Mouse (Mus musculus) heart, adult 11 months (tissue): Measurements from ENCODE around the gene Spns2.

ENCODE experiments used
- DNase-seq: peaks from one replicate; pipeline ENCODE4 v3.0.0; 2022

The Spns2 gene

DNA sequence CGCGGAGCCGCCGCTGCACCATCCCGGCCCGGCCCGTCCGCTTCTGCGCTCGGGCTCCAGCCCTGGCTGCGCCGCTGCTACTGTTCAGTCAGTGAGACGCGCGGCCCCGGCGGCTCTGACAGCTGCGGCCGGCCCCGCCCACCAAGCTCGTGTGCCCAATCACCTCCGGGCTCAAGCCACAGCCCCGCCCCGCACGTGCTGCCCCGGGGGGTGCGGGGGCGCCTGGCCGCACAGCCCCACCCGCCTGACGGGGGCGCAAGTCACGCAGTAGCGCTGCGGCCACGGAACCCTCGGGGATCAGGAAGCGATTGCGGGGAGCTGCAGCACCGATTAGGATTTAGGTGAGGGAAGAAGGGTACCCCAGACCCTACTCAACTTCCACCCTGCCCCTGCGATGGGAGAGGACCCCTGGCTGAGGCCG is at the start of gene Spns2:
Gene Spns2, minus strand, starts transcription at position 24 of the 421 bp plus-strand sequence.
- DNase-seq = peak; percentile 100

GRCm38 (mm10) chr11:72538811-72539210 is 49.1 kb upstream of the Spns2 start:
- peak; percentile 90 for DNase-seq

GRCm38 (mm10) chr11:72538037-72538755 is 48.5 kb upstream of the Spns2 start:
- peak; percentile 98 for DNase-seq

GRCm38 (mm10) chr11:72537503-72537902 is 47.8 kb upstream of the Spns2 start:
- peak; percentile 73 for DNase-seq

DNA sequence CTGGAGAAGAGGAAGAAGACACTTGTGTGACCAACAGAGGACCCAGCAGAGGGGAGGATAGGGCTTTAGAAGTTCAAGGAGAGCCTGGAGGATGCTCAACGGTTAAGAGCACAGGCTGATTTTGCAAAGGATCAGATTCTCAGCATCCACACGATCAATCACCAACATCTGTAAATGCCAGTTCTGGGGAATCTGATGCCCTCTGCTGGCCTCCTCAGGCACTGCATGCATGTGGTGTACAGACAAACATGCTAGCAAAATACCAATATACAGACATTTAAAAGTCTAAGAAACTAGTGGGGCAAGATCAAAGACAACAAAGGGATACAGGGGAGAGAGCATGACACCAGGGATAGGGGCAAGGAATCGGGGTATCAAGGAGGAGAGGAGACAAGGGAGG is 45.8 kb upstream of the Spns2 start:
- no peak for DNase-seq

GRCm38 (mm10) chr11:72532890-72533289 is 43.2 kb upstream of the Spns2 start:
- peak; percentile 90 for DNase-seq

- DNase-seq = no peak
Measured at GRCm38 (mm10) chr11:72531632-72532031, 41.9 kb upstream of the Spns2 start.

DNA sequence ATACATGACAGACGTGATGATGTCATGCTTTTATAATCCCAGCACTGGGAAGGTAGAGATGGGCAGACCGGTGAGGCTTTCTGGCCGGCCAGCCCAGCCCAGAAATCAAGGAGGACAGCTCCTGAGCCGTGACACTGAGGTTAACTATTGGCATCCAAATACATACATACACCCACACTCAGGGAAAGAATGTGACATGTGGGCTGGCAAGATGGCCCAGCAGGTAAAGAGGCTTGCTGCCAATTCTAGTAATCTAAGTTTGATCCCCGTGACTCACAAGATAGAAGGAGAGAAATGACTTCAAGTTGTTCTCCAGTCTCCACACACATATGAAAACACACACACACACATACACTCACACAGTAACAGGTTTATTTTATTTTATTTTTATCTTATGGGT is 41.4 kb upstream of the Spns2 start:
- no peak for DNase-seq

GRCm38 (mm10) chr11:72526190-72526589 is 36.5 kb upstream of the Spns2 start:
- peak; percentile 97 for DNase-seq

DNA sequence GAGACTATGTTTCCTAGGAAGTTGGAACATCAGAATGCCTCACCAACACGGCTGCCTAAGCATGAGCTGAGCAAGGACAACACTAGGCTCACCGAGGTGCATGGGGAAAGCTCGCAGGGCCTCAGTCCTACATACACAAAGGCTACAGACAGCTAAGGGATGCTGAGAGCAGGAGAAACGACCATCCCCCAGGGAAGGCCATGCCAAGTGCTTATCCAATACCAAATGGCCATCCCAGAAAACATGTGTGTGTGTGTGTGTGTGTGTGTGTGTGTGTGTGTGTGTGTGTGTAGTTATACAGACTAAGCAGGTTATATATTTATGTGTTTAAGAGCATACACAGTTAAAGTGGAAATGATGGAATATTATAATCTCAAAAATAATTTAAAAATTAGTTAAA is 34.0 kb upstream of the Spns2 start:
- DNase-seq = no peak

GRCm38 (mm10) chr11:72522616-72523041 is 32.9 kb upstream of the Spns2 start:
- peak; percentile 97 for DNase-seq

- peak; percentile 97 for DNase-seq
Measured at GRCm38 (mm10) chr11:72521598-72522541, 32.2 kb upstream of the Spns2 start.

GRCm38 (mm10) chr11:72519895-72520294 is 30.2 kb upstream of the Spns2 start:
- no peak for DNase-seq

- peak; percentile 95 for DNase-seq
Measured at GRCm38 (mm10) chr11:72519189-72519588, 29.5 kb upstream of the Spns2 start.

DNA sequence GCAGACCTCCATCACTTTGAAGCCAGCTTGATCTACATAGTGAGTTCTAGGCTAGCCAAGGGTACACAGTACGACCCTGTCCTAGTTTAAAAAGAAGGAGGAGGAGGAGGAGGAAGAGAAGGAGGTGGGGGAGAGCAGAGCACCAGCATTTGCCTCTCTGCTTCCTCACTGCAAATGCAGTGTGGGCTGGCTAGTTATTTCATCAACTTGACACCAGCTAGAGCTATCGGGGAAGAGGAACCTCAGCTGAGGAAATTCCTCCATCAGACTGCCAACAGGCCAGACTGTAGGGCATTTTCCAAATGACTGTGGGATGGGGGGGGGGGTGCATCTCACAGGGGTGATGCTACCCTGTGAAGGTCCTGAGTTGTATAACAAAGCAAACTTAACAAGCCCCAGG is 28.7 kb upstream of the Spns2 start:
- no peak for DNase-seq

DNA sequence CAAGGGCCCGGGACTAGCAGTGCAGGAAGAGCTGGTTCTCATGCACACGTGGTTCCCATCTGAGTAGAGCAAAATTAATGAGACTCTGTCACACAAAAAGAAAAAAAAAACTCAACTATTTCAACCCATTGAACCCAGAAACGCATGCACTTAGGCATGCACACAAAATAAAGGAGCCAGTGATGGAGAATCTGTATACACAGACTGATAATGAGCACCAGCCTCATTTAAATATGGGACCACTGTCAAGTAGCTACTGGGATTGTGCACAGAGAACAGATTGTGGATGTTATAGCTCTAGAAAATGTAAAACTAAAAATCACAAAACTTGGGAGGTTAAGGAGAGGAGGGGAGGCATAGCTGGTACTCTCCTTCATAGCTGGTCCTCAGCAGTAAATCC is 25.3 kb upstream of the Spns2 start:
- DNase-seq = no peak

- DNase-seq = no peak
Measured at GRCm38 (mm10) chr11:72508651-72509050, 18.9 kb upstream of the Spns2 start.

- no peak for DNase-seq
Measured at GRCm38 (mm10) chr11:72507651-72508050, 17.9 kb upstream of the Spns2 start.

DNA sequence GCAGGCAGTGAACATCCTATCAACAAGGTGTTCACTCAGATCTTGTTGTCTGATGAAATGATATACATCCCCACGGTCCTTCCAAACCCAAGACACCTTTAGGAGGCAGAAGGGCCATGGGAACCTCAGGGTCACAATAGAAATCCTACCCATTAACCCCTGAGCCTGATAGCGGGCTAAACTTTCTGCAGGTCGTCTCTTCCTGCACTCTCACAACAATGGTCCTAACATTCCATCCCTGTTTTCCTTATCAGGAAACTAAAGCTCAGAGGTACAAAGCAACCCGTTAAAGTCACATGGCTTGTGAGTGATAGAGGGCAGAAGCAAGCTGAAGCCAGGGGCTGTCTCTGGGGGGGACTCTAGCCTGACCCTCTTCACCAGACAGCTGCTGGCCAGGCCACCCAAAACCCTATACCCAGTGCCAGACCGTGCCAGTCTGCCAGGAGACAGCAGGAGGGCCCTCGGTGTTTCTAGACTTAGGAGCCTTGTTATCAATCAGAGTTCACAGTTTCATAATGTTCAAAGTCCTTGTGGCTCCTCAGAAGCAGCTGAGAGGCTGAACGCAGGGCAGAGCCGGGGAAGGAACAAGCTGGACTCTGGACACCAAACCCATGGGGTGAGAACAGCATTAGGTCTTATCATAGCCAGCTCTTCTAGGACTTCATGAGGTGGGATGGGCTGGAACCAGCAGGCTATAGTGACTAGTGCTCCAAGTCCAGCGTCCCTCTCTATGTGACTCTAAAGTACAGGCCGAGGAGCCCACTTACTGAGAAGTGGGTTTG is 14.5 kb upstream of the Spns2 start:
- DNase-seq = no peak

- DNase-seq = no peak
Measured at GRCm38 (mm10) chr11:72503501-72503921, 13.8 kb upstream of the Spns2 start.

DNA sequence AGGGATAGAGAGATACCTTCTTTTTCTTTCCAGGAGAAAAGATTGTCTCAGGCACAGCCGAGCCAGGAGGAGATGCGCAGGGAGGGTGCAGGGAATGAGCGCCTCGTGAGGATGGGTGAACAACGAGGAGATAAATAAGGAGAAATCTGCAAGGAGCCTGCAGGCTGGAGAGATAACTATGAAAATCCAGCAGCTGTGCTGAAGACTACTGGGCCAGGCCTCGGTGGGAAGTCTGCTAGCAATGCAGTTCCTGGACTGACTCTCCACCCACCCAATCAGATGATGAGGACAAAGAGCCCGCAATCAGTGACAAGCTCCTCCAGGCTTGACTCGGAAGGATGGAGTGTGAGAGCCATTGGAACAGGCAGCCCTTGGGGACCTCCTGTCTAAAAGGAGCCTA is 12.5 kb upstream of the Spns2 start:
- DNase-seq = no peak

DNA sequence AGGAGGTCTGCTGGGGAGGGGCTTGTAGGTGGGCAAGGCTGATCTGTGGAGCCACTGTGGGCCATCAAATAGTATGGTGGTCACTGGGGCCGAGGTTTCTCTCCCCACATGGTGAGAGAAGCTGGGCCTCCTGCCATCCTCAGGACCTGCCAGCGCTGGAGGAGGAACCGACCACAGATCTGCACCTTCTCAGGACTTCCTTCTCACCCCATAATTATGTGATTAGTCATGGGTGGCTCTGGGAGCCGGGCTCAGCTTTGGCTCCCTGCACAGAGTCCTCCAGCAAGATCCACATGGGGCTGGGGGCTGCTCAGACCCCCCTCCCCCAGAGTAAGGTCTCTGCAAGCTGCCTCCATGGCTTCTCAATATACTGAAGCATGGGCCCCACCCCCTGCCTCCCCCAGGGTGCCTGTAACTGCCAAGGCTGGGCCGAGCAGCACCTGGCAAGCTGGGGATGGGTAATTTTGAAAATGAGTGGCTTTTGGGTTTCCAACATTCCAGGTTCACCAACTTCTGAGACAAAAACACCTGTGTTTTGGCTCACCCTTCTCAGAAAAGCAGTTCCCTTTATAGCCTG is 11.8 kb upstream of the Spns2 start:
- DNase-seq = no peak

DNA sequence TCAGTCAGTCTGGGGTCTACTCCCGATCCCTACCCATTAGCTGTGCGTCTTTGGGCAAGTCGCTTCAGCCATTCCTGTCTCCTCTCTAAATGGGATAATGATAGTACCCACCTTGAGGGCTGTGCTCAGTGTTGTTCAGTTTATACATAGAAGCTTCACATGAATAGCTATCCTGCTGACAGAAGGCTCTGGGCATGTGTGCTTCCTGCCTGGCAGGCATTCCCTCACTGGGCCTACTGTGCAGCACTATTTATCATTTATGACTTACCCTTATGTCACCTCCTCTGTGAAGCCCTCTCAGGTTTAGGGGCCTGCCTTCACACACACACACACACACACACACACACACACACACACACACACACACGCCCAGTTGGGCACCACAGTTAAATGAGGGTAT is 10.4 kb upstream of the Spns2 start:
- no peak for DNase-seq
